Mouse (Mus musculus) ES-E14 (cell line): ENCODE measurements around the gene Ndufv3.

Experiments
- CHD2 ChIP-seq: IDR thresholded peaks from 2 replicates; pipeline ENCODE4 v1.6.1; 2014; ENCODE audit warnings: mild to moderate bottlenecking, low read depth, low read length, inconsistent platforms
- HCFC1 ChIP-seq: IDR thresholded peaks from 2 replicates; pipeline ENCODE4 v1.6.1; 2012; ENCODE audit warnings: low read length, inconsistent platforms, borderline replicate concordance; ENCODE audit not compliant: insufficient read depth
- MAFK ChIP-seq: IDR thresholded peaks from 2 replicates; pipeline ENCODE4 v1.6.1; 2014; ENCODE audit warnings: mild to moderate bottlenecking, low read depth, low read length, inconsistent platforms; ENCODE audit not compliant: insufficient read depth
- ZC3H11A ChIP-seq: IDR thresholded peaks from 2 replicates; pipeline ENCODE4 v1.6.1; 2012; ENCODE audit warnings: low read depth, mild to moderate bottlenecking, inconsistent platforms, low read length, borderline replicate concordance
- ZNF384 ChIP-seq: IDR thresholded peaks from 2 replicates; pipeline ENCODE4 v1.6.1; 2012; ENCODE audit warnings: low read depth, low read length, inconsistent platforms

DNA sequence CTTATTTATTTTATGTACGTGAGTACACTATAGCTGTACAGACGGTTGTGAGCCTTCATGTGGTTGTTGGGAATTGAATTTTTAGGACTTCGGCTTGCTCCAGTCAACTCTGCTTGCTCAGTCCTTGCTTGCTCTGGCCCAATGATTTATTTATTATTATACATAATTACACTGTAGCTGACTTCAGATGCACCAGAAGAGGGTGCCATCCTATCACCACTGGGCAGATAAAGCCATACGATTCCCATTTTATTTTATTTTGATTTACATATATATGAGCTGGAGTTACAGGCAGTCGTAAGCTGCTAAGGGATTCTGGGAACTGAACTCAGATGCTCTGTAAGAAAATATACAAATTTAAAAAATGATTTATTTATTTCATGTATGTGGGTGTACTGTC, 51.8 kb downstream of the Ndufv3 start:
- no peak for TF ChIP-seq ZNF384
- TF ChIP-seq MAFK, result no peak
- no peak for TF ChIP-seq CHD2
- no peak for TF ChIP-seq ZC3H11A
- TF ChIP-seq HCFC1, result no peak
